Mouse (Mus musculus) liver, embryonic 16.5 days (tissue): ENCODE data around the gene Wnt6. TPM values are rescaled to one million over a fixed set of nuclear protein-coding genes. Genes with fewer than 3 reads are reported as not detected.

Experiments
- ATAC-seq: fragments of 200-750 bp; cut with Nextera tagmentation; 2 replicates; pipeline ENCODE4 v1.8.0; 2017; ENCODE audit warnings: low read depth, mild to moderate bottlenecking, moderate number of reproducible peaks, moderate library complexity
- H3K27ac ChIP-seq: fragments of 300-500 bp; sonication (generic); 2 replicates; pipeline ENCODE4 v1.5.1; 2014; ENCODE audit warnings: mild to moderate bottlenecking, low read length
- H3K27me3 ChIP-seq: fragments of 300-500 bp; sonication (generic); 2 replicates; pipeline ENCODE4 v1.6.1; 2014; ENCODE audit warnings: low read depth, low read length, mixed read lengths; ENCODE audit not compliant: control insufficient read depth, insufficient read depth
- H3K36me3 ChIP-seq: fragments of 300-500 bp; sonication (generic); 2 replicates; pipeline ENCODE4 v1.6.1; 2014; ENCODE audit warnings: mild to moderate bottlenecking; ENCODE audit not compliant: control insufficient read depth, insufficient read depth
- H3K4me1 ChIP-seq: fragments of 300-500 bp; sonication (generic); 2 replicates; pipeline ENCODE4 v1.6.1; 2014; ENCODE audit warnings: low read depth, low read length, mixed read lengths; ENCODE audit not compliant: control insufficient read depth
- H3K4me2 ChIP-seq: fragments of 300-500 bp; sonication (generic); 2 replicates; pipeline ENCODE4 v1.6.1; 2014; ENCODE audit warnings: low read depth, low read length, mixed read lengths
- H3K4me3 ChIP-seq: fragments of 300-500 bp; sonication (generic); 2 replicates; pipeline ENCODE4 v1.5.1; 2014; ENCODE audit warnings: low read depth, mild to moderate bottlenecking, low read length
- H3K9ac ChIP-seq: fragments of 300-500 bp; sonication (generic); 2 replicates; pipeline ENCODE4 v1.6.1; 2014; ENCODE audit warnings: low read depth, low read length
- H3K9me3 ChIP-seq: fragments of 300-500 bp; sonication (generic); replicated peaks from 2 replicates; pipeline ENCODE4 v1.6.1; 2016; ENCODE audit warnings: low read length; ENCODE audit not compliant: control insufficient read depth
- WGBS: fragments of 180-500 bp; shearing (Covaris S2); extraction: QIAGEN DNeasy Blood & Tissue Kit; methylation state at CpG from one replicate; pipeline ENCODE4 v1.1.7; 2014; ENCODE audit not compliant: insufficient replicate concordance; 5-methylcytosine and 5-hydroxymethylcytosine counted together
- polyA plus RNA-seq: library from polyadenylated mRNA; unstranded; fragments of >200 nt; fragmentation: Nextera tagmentation; extraction: Ambion mirVana; gene quantifications from 2 replicates; pipeline ENCODE4 v1.2.1, GENCODE M21; 2015

Gene Wnt6
- polyA plus RNA-seq, 1 experiment from 2014 or later, result 0.11 TPM

- Histone ChIP-seq H3K27ac (no peak overlapping the region), H3K4me3 (no peak overlapping the region; the same call in 1 of the 2 replicates), H3K4me1 (no peaks in the 10 kb centered on the region; the same call in 1 of the 2 replicates), H3K4me2 (peak overlapping the region; percentile 53), H3K36me3 (no peaks in the 10 kb centered on the region), H3K27me3 (peaks cover 80% of the 10 kb centered on the region), H3K9ac (no peak overlapping the region), H3K9me3 (no peaks in the 10 kb centered on the region)
- no peak for ATAC-seq
- 7% methylated on average over 13 of the region's 13 CpGs for WGBS
Observed at GRCm38 (mm10) chr1:74783554-74783953, 11.9 kb downstream of the Wnt6 start.

- ATAC-seq, result no peak
- Histone ChIP-seq H3K4me3 (peak overlapping the region; percentile 42), H3K4me1 (no peaks in the 10 kb centered on the region; the same call in 1 of the 2 replicates), H3K4me2 (peak overlapping the region; percentile 53), H3K27me3 (peaks cover 86% of the 10 kb centered on the region), H3K9ac (no peak overlapping the region), H3K36me3 (no peaks in the 10 kb centered on the region), H3K27ac (no peak overlapping the region), H3K9me3 (no peaks in the 10 kb centered on the region)
- under 1% methylated on average over 67 of the region's 67 CpGs for WGBS
Observed at GRCm38 (mm10) chr1:74784041-74784759, 12.5 kb downstream of the Wnt6 start.

- 2% methylated on average over 7 of the region's 7 CpGs for WGBS
- Histone ChIP-seq H3K27me3 (peaks cover 95% of the 10 kb centered on the region), H3K4me2 (no peak overlapping the region), H3K9ac (no peak overlapping the region), H3K4me1 (no peaks in the 10 kb centered on the region; the same call in 1 of the 2 replicates), H3K36me3 (no peaks in the 10 kb centered on the region), H3K4me3 (no peak overlapping the region), H3K27ac (no peak overlapping the region), H3K9me3 (no peaks in the 10 kb centered on the region)
- ATAC-seq, result no peak
Observed at GRCm38 (mm10) chr1:74787846-74788245, 16.2 kb downstream of the Wnt6 start.

- Histone ChIP-seq H3K9me3 (no peaks in the 10 kb centered on the region), H3K36me3 (no peaks in the 10 kb centered on the region), H3K9ac (no peak overlapping the region), H3K4me1 (no peaks in the 10 kb centered on the region; the same call in 1 of the 2 replicates), H3K4me2 (no peak overlapping the region), H3K27me3 (peaks cover 95% of the 10 kb centered on the region), H3K27ac (no peak overlapping the region), H3K4me3 (no peak overlapping the region)
- WGBS, result 8% methylated on average over 6 of the region's 6 CpGs
- ATAC-seq, result no peak
Observed at GRCm38 (mm10) chr1:74788603-74789176, 17.0 kb downstream of the Wnt6 start.

- ATAC-seq, result no peak
- Histone ChIP-seq H3K27me3 (peaks cover 95% of the 10 kb centered on the region), H3K9ac (no peak overlapping the region), H3K4me3 (no peak overlapping the region), H3K4me1 (no peaks in the 10 kb centered on the region), H3K27ac (no peak overlapping the region), H3K4me2 (no peak overlapping the region), H3K36me3 (no peaks in the 10 kb centered on the region), H3K9me3 (no peaks in the 10 kb centered on the region)
- WGBS, result 7% methylated on average over 3 of the region's 3 CpGs
Observed at GRCm38 (mm10) chr1:74790095-74790494, 18.4 kb downstream of the Wnt6 start.

GRCm38 (mm10) chr1:74791249-74791648 lies 19.6 kb downstream of the Wnt6 start, which contains the start of gene Wnt10a:
Gene Wnt10a (plus strand): TSS chr1:74791516.
- Histone ChIP-seq H3K36me3 (no peaks in the 10 kb centered on the region), H3K27me3 (peaks cover 97% of the 10 kb centered on the region), H3K4me1 (no peaks in the 10 kb centered on the region), H3K27ac (no peak within 1 kb of the TSS), H3K4me2 (no peak within 1 kb of the TSS), H3K4me3 (no peak within 1 kb of the TSS), H3K9ac (no peak within 1 kb of the TSS), H3K9me3 (no peaks in the 10 kb centered on the region)
- 1% methylated on average over 11 of the region's 11 CpGs for WGBS
- ATAC-seq, result no peak

GRCm38 (mm10) chr1:74792831-74793660 lies 21.4 kb downstream of the Wnt6 start:
- H3K4me3 ChIP-seq, result no peak overlapping the region
- H3K4me2 ChIP-seq, result no peak overlapping the region
- H3K9ac ChIP-seq, result no peak overlapping the region
- H3K27ac ChIP-seq, result no peak overlapping the region
- WGBS, result 8% methylated on average over 19 of the region's 19 CpGs
- no peaks in the 10 kb centered on the region for H3K36me3 ChIP-seq
- H3K4me1 ChIP-seq, result no peaks in the 10 kb centered on the region
- H3K9me3 ChIP-seq, result no peaks in the 10 kb centered on the region
- H3K27me3 ChIP-seq, result peaks cover 96% of the 10 kb centered on the region
- no peak for ATAC-seq

- no peak overlapping the region for H3K27ac ChIP-seq
- no peak overlapping the region for H3K9ac ChIP-seq
- 2% methylated on average over 37 of the region's 38 CpGs for WGBS
Observed at GRCm38 (mm10) chr1:74794487-74795144, 22.9 kb downstream of the Wnt6 start.

More at GRCm38 (mm10) chr1:74794487-74795144, 22.9 kb downstream of the Wnt6 start:
- no peaks in the 10 kb centered on the region for H3K4me1 ChIP-seq
- no peaks in the 10 kb centered on the region for H3K36me3 ChIP-seq
- no peak overlapping the region for H3K4me2 ChIP-seq
- no peaks in the 10 kb centered on the region for H3K9me3 ChIP-seq
- H3K27me3 ChIP-seq, result peaks cover 96% of the 10 kb centered on the region
- H3K4me3 ChIP-seq, result no peak overlapping the region
- no peak for ATAC-seq
